Mouse (Mus musculus) forebrain, embryonic 11.5 days (tissue): ENCODE results near the gene Dmc1. TPM values are rescaled to one million over a fixed set of nuclear protein-coding genes. Genes with fewer than 3 reads are reported as not detected.

Source experiments
- ATAC-seq: fragments of 200-750 bp; cut with Nextera tagmentation; replicated peaks from 2 replicates; pipeline ENCODE4 v1.8.0; 2017; ENCODE audit warnings: moderate TSS enrichment; ENCODE audit not compliant: low FRiP score
- DNase-seq: peaks from one replicate; pipeline ENCODE4 v3.0.0-alpha.2; 2017; ENCODE audit warnings: low spot score
- H3K27ac ChIP-seq: fragments of 300-500 bp; sonication (generic); 2 replicates; pipeline ENCODE4 v1.5.1; 2014; ENCODE audit warnings: low read depth, low read length
- H3K27me3 ChIP-seq: fragments of 300-500 bp; sonication (generic); 2 replicates; pipeline ENCODE4 v1.6.1; 2014; ENCODE audit warnings: mild to moderate bottlenecking, low read length, mixed read lengths; ENCODE audit not compliant: control insufficient read depth, insufficient read depth
- H3K36me3 ChIP-seq: fragments of 300-500 bp; sonication (generic); 2 replicates; pipeline ENCODE4 v1.6.1; 2014; ENCODE audit warnings: mild to moderate bottlenecking, low read length, moderate library complexity, mixed read lengths; ENCODE audit not compliant: control insufficient read depth, insufficient read depth
- H3K4me1 ChIP-seq: fragments of 300-500 bp; sonication (generic); replicated peaks from 2 replicates; pipeline ENCODE4 v1.6.1; 2014; ENCODE audit warnings: low read length, mixed read lengths; ENCODE audit not compliant: control insufficient read depth, insufficient read depth
- H3K4me2 ChIP-seq: fragments of 300-500 bp; sonication (generic); 2 replicates; pipeline ENCODE4 v1.6.1; 2014; ENCODE audit warnings: low read depth, mild to moderate bottlenecking, low read length, moderate library complexity, mixed read lengths; ENCODE audit not compliant: severe bottlenecking
- H3K4me3 ChIP-seq: fragments of 300-500 bp; sonication (generic); 2 replicates; pipeline ENCODE4 v1.5.1; 2014; ENCODE audit warnings: low read depth, low read length
- H3K9ac ChIP-seq: fragments of 300-500 bp; sonication (generic); 2 replicates; pipeline ENCODE4 v1.6.1; 2014; ENCODE audit warnings: low read length
- H3K9me3 ChIP-seq: fragments of 300-500 bp; sonication (generic); 2 replicates; pipeline ENCODE4 v1.6.1; 2016; ENCODE audit warnings: low read length, mixed read lengths; ENCODE audit not compliant: control insufficient read depth
- whole genome bisulfite sequencing: fragments of 180-500 bp; shearing (Covaris S2); extraction: QIAGEN DNeasy Blood & Tissue Kit; methylation state at CpG from one replicate; pipeline ENCODE4 v1.1.7; 2014; 5-methylcytosine and 5-hydroxymethylcytosine counted together
- polyA plus RNA-seq: library from polyadenylated mRNA; unstranded; fragments of >200 nt; fragmentation: Nextera tagmentation; extraction: Ambion mirVana; gene quantifications from 2 replicates; pipeline ENCODE4 v1.2.1, GENCODE M21; 2014

Gene Dmc1
- polyA plus RNA-seq, 1 experiment from 2014 or later = 1.6 TPM

GRCm38 (mm10) chr15:79618456-79618855 is 13.5 kb upstream of the Dmc1 start:
- no peak overlapping the region for H3K4me2 ChIP-seq
- H3K36me3 ChIP-seq = no peaks in the 10 kb centered on the region
- H3K27me3 ChIP-seq = no peaks in the 10 kb centered on the region
- no peak overlapping the region for H3K9ac ChIP-seq
- H3K27ac ChIP-seq = no peak overlapping the region
- H3K9me3 ChIP-seq = no peaks in the 10 kb centered on the region
- H3K4me1 ChIP-seq = no peaks in the 10 kb centered on the region
- no peak overlapping the region for H3K4me3 ChIP-seq
- DNase-seq = no peak
- WGBS = 89% methylated on average over 7 of the region's 7 CpGs
- no peak for ATAC-seq

- Histone ChIP-seq H3K27me3 (no peaks in the 10 kb centered on the region), H3K9ac (no peak overlapping the region), H3K36me3 (no peaks in the 10 kb centered on the region), H3K4me2 (no peak overlapping the region), H3K4me3 (no peak overlapping the region), H3K9me3 (no peaks in the 10 kb centered on the region), H3K4me1 (no peaks in the 10 kb centered on the region), H3K27ac (no peak overlapping the region)
- DNase-seq = no peak
- 80% methylated on average over 11 of the region's 11 CpGs for WGBS
- ATAC-seq = no peak
Observed at GRCm38 (mm10) chr15:79617135-79617534, 12.2 kb upstream of the Dmc1 start.

- no peak overlapping the region for H3K4me3 ChIP-seq
- no peak overlapping the region for H3K9ac ChIP-seq
- H3K4me1 ChIP-seq = no peaks in the 10 kb centered on the region
- WGBS = 88% methylated on average over 5 of the region's 5 CpGs
- DNase-seq (no peak), ATAC-seq (no peak)
- no peak overlapping the region for H3K4me2 ChIP-seq
- no peak overlapping the region for H3K27ac ChIP-seq
- H3K9me3 ChIP-seq = no peaks in the 10 kb centered on the region
- H3K27me3 ChIP-seq = no peaks in the 10 kb centered on the region
- no peaks in the 10 kb centered on the region for H3K36me3 ChIP-seq
Observed at GRCm38 (mm10) chr15:79616729-79617128, 11.8 kb upstream of the Dmc1 start.

GRCm38 (mm10) chr15:79615501-79615900 is 10.6 kb upstream of the Dmc1 start:
- Histone ChIP-seq H3K27me3 (no peaks in the 10 kb centered on the region), H3K9me3 (no peaks in the 10 kb centered on the region), H3K27ac (no peak overlapping the region), H3K36me3 (no peaks in the 10 kb centered on the region), H3K4me1 (no peaks in the 10 kb centered on the region), H3K9ac (no peak overlapping the region), H3K4me2 (no peak overlapping the region), H3K4me3 (no peak overlapping the region)
- no peak for ATAC-seq
- DNase-seq = no peak
- 92% methylated on average over 7 of the region's 7 CpGs for WGBS

GRCm38 (mm10) chr15:79609226-79609625 is 4.3 kb upstream of the Dmc1 start:
- WGBS = 97% methylated on average over 2 of the region's 2 CpGs
- H3K4me2 ChIP-seq = no peak overlapping the region
- ATAC-seq = no peak
- no peak overlapping the region for H3K9ac ChIP-seq
- H3K27ac ChIP-seq = no peak overlapping the region
- H3K4me1 ChIP-seq = no peaks in the 10 kb centered on the region
- no peaks in the 10 kb centered on the region for H3K9me3 ChIP-seq
- DNase-seq = no peak
- peaks cover 5% of the 10 kb centered on the region; the same call in 1 of the 2 replicates for H3K27me3 ChIP-seq
- no peak overlapping the region for H3K4me3 ChIP-seq
- H3K36me3 ChIP-seq = no peaks in the 10 kb centered on the region

- DNase-seq (no peak), ATAC-seq (no peak)
- Histone ChIP-seq H3K27ac (no peak overlapping the region), H3K4me2 (no peak overlapping the region), H3K9ac (no peak overlapping the region), H3K4me3 (no peak overlapping the region), H3K4me1 (no peaks in the 10 kb centered on the region), H3K36me3 (no peaks in the 10 kb centered on the region), H3K27me3 (peaks cover 5% of the 10 kb centered on the region; the same call in 1 of the 2 replicates), H3K9me3 (no peaks in the 10 kb centered on the region)
- 76% methylated on average over 7 of the region's 7 CpGs for WGBS
Observed at GRCm38 (mm10) chr15:79608214-79608613, 3.3 kb upstream of the Dmc1 start.

- no peak overlapping the region for H3K27ac ChIP-seq
- no peak overlapping the region for H3K9ac ChIP-seq
- DNase-seq (no peak), ATAC-seq (no peak)
- no peaks in the 10 kb centered on the region for H3K9me3 ChIP-seq
- WGBS = 59% methylated on average over 2 of the region's 2 CpGs
- H3K27me3 ChIP-seq = peaks cover 5% of the 10 kb centered on the region; the same call in 1 of the 2 replicates
- H3K4me1 ChIP-seq = no peaks in the 10 kb centered on the region
- no peak overlapping the region for H3K4me3 ChIP-seq
- H3K36me3 ChIP-seq = no peaks in the 10 kb centered on the region
- no peak overlapping the region for H3K4me2 ChIP-seq
Observed at GRCm38 (mm10) chr15:79607757-79608156, 2.8 kb upstream of the Dmc1 start.

- ATAC-seq = no peak
- H3K27ac ChIP-seq = no peak overlapping the region
- H3K9ac ChIP-seq = no peak overlapping the region
- H3K4me2 ChIP-seq = no peak overlapping the region
- DNase-seq = no peak
- no peaks in the 10 kb centered on the region for H3K9me3 ChIP-seq
- H3K4me3 ChIP-seq = no peak overlapping the region
- H3K36me3 ChIP-seq = no peaks in the 10 kb centered on the region
- H3K4me1 ChIP-seq = no peaks in the 10 kb centered on the region
- WGBS = 92% methylated on average over 12 of the region's 12 CpGs
- H3K27me3 ChIP-seq = peaks cover 5% of the 10 kb centered on the region; the same call in 1 of the 2 replicates
Observed at GRCm38 (mm10) chr15:79606161-79606560, 1.3 kb upstream of the Dmc1 start.

GRCm38 (mm10) chr15:79600176-79600575 is 4.7 kb downstream of the Dmc1 start:
- Histone ChIP-seq H3K4me1 (no peaks in the 10 kb centered on the region), H3K36me3 (no peaks in the 10 kb centered on the region), H3K9me3 (no peaks in the 10 kb centered on the region), H3K4me3 (no peak overlapping the region), H3K4me2 (no peak overlapping the region), H3K27ac (no peak overlapping the region), H3K9ac (no peak overlapping the region), H3K27me3 (peaks cover 5% of the 10 kb centered on the region; the same call in 1 of the 2 replicates)
- ATAC-seq (no peak), DNase-seq (no peak)
- WGBS = 91% methylated on average over 2 of the region's 2 CpGs
